Mouse (Mus musculus): ENCODE measurements around the gene Ebna1bp2. TPM values are rescaled to one million over a fixed set of nuclear protein-coding genes. Genes with fewer than 3 reads are reported as not detected.

The Ebna1bp2 gene
- polyA plus RNA-seq, 1 experiment from 2014 or later = 88.3 TPM

DNA sequence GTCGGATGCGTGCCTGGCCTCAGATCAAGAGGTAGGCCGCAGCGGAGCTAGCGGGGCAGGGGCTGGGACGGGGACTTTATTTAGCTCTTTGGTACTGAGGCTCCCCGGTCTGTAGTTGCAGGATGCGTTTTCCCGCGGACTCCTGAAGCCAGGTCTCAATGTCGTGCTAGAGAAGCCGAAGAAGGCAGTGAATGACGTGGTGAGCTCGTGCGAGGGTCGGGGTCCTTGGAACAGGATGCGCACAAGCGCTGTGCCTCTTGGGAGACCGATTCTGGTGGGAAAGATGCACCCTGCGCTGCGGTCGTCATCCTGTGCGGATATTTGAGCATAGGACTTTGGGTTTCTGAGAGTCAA lies 345 bp downstream of the Ebna1bp2 start:
- Histone ChIP-seq H3K4me3 (peak overlapping the region; percentile 62), H3K4me2 (peak overlapping the region; percentile 94), H3K27ac (no peak overlapping the region), H3K4me1 (peaks cover 12% of the 10 kb centered on the region), H3K27me3 (replicated peaks) (no peaks in the 10 kb centered on the region), H3K9ac (peak overlapping the region; percentile 64), H3K36me3 (replicated peaks) (peaks cover 22% of the 10 kb centered on the region), H3K9me3 (no peaks in the 10 kb centered on the region)
- under 1% methylated on average over 23 of the region's 23 CpGs for WGBS
- ATAC-seq (replicated peaks) = no peak; the same call in 1 of the 2 replicates

DNA sequence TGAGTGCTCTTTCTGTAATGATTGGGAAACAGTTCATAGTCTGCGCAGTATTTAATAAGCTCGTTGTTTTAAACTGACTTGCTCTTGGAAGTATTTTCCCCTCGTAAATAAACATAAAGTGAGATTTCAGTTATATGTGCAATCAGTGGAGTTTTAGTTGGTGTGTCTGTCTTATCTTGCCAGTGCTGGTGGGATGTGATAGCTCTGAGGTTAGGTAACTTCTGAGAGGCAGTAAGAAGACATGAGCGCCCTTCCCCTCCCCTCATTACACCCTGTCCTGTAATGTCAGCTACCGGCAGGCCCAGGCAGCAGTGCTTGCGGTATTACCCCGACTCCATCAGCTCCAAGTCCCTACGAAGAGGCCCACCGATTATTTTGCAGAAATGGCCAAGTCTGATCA lies 1.2 kb downstream of the Ebna1bp2 start:
- no peaks in the 10 kb centered on the region for H3K27me3 ChIP-seq (replicated peaks)
- no peaks in the 10 kb centered on the region for H3K9me3 ChIP-seq
- H3K36me3 ChIP-seq (replicated peaks) = peaks cover 27% of the 10 kb centered on the region
- no peak for ATAC-seq (replicated peaks)
- no peak overlapping the region for H3K9ac ChIP-seq
- H3K27ac ChIP-seq = no peak overlapping the region
- H3K4me3 ChIP-seq = peak overlapping the region; percentile 62
- peak overlapping the region; percentile 94 for H3K4me2 ChIP-seq
- H3K4me1 ChIP-seq = peaks cover 12% of the 10 kb centered on the region
- WGBS = 91% methylated on average over 9 of the region's 9 CpGs

DNA sequence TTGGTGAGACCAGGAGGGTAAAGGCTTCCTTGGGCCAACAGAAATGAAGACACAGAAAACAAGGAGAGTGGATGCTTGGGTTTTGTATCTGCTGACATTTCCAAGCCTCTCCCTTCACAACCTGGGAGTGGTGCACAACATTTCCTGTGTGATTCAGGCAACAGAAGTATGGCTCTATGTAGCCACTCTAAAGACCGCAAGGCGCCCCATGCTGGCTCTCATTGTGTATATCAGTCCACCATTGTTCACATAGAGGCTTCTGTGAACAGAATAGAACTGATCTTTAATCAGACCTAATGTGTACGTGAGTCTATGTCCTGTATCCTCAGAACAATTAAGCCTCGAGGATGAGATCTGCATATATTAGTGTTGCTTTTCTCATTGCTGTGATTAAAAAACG lies 9.7 kb downstream of the Ebna1bp2 start:
- Histone ChIP-seq H3K4me1 (no peaks in the 10 kb centered on the region), H3K27me3 (replicated peaks) (no peaks in the 10 kb centered on the region), H3K27ac (no peak overlapping the region), H3K9me3 (no peaks in the 10 kb centered on the region), H3K9ac (no peak overlapping the region), H3K4me2 (no peak overlapping the region), H3K4me3 (no peak overlapping the region), H3K36me3 (replicated peaks) (peaks cover 30% of the 10 kb centered on the region)
- WGBS = 83% methylated on average over 5 of the region's 5 CpGs
- no peak for ATAC-seq (replicated peaks)

DNA sequence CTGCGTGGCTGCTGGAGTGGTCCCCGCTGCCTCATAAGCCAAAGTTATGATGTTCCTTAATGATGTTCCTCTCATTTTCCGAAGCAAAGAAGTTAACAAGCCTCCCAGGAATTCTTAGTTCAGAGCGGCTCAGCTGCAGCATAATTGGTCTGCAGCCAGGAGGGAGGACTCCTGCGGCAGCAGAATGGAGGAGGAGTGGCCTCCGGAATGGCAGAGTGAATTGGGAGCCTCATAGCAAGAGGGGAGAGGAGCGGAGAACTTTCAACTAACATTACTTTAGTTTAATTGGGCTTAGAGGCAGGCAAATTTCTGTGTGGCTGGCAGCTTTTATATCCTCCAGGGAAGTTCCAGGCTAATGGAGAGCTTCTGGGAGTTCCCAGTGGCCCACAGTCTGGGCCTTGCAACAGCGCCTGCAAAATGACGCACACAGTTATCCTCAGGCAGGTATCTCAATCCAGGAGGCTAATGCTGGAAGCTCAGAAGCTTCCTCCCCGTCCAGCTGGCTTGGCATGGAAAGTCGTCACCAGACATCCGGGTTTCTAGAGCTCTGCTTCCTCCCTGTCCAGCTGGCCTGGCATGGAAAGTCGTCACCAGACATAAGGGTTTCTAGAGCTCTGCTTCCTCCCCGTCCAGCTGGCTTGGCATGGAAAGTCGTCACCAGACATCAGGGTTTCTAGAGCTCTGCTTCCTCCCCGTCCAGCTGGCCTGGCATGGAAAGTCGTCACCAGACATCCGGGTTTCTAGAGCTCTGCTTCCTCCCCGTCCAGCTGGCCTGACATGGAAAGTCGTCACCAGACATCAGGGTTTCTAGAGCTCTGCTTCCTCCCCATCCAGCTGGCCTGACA lies 22.0 kb downstream of the Ebna1bp2 start:
- ATAC-seq (replicated peaks) = no peak
- no peak overlapping the region for H3K4me2 ChIP-seq
- WGBS = 44% methylated on average over 20 of the region's 20 CpGs

DNA sequence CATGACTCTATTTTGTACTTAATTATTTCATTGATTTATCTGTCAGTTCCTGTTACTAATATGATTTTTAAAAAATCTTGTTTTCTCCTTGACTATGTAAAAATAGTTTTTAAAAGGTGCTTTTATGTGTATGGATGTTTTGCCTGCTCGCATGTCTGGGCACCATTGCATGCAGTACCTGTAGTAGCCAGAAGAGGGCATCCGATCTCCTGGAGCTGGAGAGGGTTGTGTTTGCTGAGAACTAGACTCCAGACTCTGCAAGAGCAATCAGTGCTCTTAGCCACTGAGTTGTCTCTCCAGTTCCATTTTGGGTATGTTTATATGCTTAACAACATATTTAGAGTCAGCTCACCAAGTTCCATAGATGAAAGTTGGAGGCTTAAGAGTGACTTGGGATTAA lies 24.6 kb downstream of the Ebna1bp2 start:
- Histone ChIP-seq H3K27ac (no peak overlapping the region), H3K9me3 (no peaks in the 10 kb centered on the region), H3K27me3 (replicated peaks) (no peaks in the 10 kb centered on the region), H3K9ac (no peak overlapping the region), H3K4me1 (no peaks in the 10 kb centered on the region), H3K36me3 (replicated peaks) (no peaks in the 10 kb centered on the region), H3K4me2 (no peak overlapping the region), H3K4me3 (no peak overlapping the region)
- WGBS = 7% methylated on average over 2 of the region's 2 CpGs
- ATAC-seq (replicated peaks) = no peak

More for the DNA sequence above, 22.0 kb downstream of the Ebna1bp2 start:
- Histone ChIP-seq H3K9ac (no peak overlapping the region), H3K4me3 (no peak overlapping the region), H3K27ac (no peak overlapping the region), H3K9me3 (no peaks in the 10 kb centered on the region), H3K27me3 (replicated peaks) (no peaks in the 10 kb centered on the region), H3K36me3 (replicated peaks) (no peaks in the 10 kb centered on the region), H3K4me1 (no peaks in the 10 kb centered on the region)

DNA sequence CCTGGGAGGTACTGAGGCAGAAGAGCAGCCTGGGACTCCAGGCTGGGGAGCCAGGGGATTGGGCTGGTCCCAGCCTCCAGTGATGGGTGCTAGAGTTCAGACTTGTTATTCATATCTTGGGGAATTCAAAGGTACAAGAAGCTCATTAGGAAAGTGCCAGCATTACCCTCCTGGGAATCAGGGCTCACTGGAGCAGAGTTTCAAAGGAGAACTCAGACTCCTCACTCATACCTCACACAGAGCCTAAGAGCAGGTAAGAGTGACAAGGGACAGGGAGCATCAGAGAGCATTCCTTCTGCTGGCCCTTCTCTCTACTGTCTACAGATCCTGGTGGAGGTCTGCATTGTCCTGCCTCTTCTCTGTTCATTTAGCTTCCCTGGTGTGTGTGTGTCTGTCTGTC lies 38.1 kb downstream of the Ebna1bp2 start, which contains the start of gene Olfr62:
Gene Olfr62 (plus strand): TSS at position 301 of the 400 bp plus-strand sequence.
- H3K9ac ChIP-seq = no peak within 1 kb of the TSS
- H3K4me3 ChIP-seq = no peak within 1 kb of the TSS
- H3K36me3 ChIP-seq (replicated peaks) = no peaks in the 10 kb centered on the region
- H3K4me1 ChIP-seq = no peaks in the 10 kb centered on the region
- no peak within 1 kb of the TSS for H3K27ac ChIP-seq
- H3K9me3 ChIP-seq = no peaks in the 10 kb centered on the region
- no peak for ATAC-seq (replicated peaks)
- no peak within 1 kb of the TSS for H3K4me2 ChIP-seq
- H3K27me3 ChIP-seq (replicated peaks) = no peaks in the 10 kb centered on the region

Other genes with a start within 250 kb of the Ebna1bp2 start
- gene Szt2, start 211.5 kb upstream of the Ebna1bp2 start, polyA plus RNA-seq (2015; fragmentation: Nextera tagmentation; extraction: Ambion mirVana) = 11.1 and 11.5 TPM in 2 replicates
- 96.5 and 96.7 TPM in 2 replicates for gene Med8, start 211.5 kb upstream of the Ebna1bp2 start, polyA plus RNA-seq (2015; fragmentation: Nextera tagmentation; extraction: Ambion mirVana)
- 30.7 and 31.4 TPM in 2 replicates for gene Elovl1, start 192.7 kb upstream of the Ebna1bp2 start, polyA plus RNA-seq (2015; fragmentation: Nextera tagmentation; extraction: Ambion mirVana)
- 35.5 and 48.3 TPM in 2 replicates for gene Cdc20, start 183.4 kb upstream of the Ebna1bp2 start, polyA plus RNA-seq (2015; fragmentation: Nextera tagmentation; extraction: Ambion mirVana)
- 0.13 and 0.14 TPM in 2 replicates for gene Mpl, start 163.3 kb upstream of the Ebna1bp2 start, polyA plus RNA-seq (2015; fragmentation: Nextera tagmentation; extraction: Ambion mirVana)
- gene Tie1, start 130.7 kb upstream of the Ebna1bp2 start, polyA plus RNA-seq (2015; fragmentation: Nextera tagmentation; extraction: Ambion mirVana) = 16.8 and 17.1 TPM in 2 replicates
- gene 2610528J11Rik, start 93.8 kb upstream of the Ebna1bp2 start, polyA plus RNA-seq (2015; fragmentation: Nextera tagmentation; extraction: Ambion mirVana) = 0.18 TPM in 1 of 2 replicates, not detected in the other
- gene Tmem125, start 76.8 kb upstream of the Ebna1bp2 start, polyA plus RNA-seq (2015; fragmentation: Nextera tagmentation; extraction: Ambion mirVana) = 0.20 and 0.32 TPM in 2 replicates
- 2.1 and 2.3 TPM in 2 replicates for gene Cfap57, start within 50 bp of the Ebna1bp2 start, polyA plus RNA-seq (2015; fragmentation: Nextera tagmentation; extraction: Ambion mirVana)
- gene Olfr62, start 38.2 kb downstream of the Ebna1bp2 start, polyA plus RNA-seq (2015; fragmentation: Nextera tagmentation; extraction: Ambion mirVana) = not detected in 2 replicates
- not detected in 2 replicates for gene Olfr1342, start 72.0 kb downstream of the Ebna1bp2 start, polyA plus RNA-seq (2015; fragmentation: Nextera tagmentation; extraction: Ambion mirVana)
- not detected in 2 replicates for gene Olfr1341, start 82.7 kb downstream of the Ebna1bp2 start, polyA plus RNA-seq (2015; fragmentation: Nextera tagmentation; extraction: Ambion mirVana)
- gene Olfr1340, start 99.3 kb downstream of the Ebna1bp2 start, polyA plus RNA-seq (2015; fragmentation: Nextera tagmentation; extraction: Ambion mirVana) = not detected in 2 replicates
- not detected in 2 replicates for gene Olfr1339, start 111.4 kb downstream of the Ebna1bp2 start, polyA plus RNA-seq (2015; fragmentation: Nextera tagmentation; extraction: Ambion mirVana)
- not detected in 2 replicates for gene Olfr1338, start 137.9 kb downstream of the Ebna1bp2 start, polyA plus RNA-seq (2015; fragmentation: Nextera tagmentation; extraction: Ambion mirVana)
- gene Olfr1337, start 161.8 kb downstream of the Ebna1bp2 start, polyA plus RNA-seq (2015; fragmentation: Nextera tagmentation; extraction: Ambion mirVana) = not detected in 2 replicates
- gene Olfr1335, start 189.1 kb downstream of the Ebna1bp2 start, polyA plus RNA-seq (2015; fragmentation: Nextera tagmentation; extraction: Ambion mirVana) = not detected in 2 replicates
- not detected in 2 replicates for gene Olfr1333, start 215.5 kb downstream of the Ebna1bp2 start, polyA plus RNA-seq (2015; fragmentation: Nextera tagmentation; extraction: Ambion mirVana)
- not detected in 2 replicates for gene Olfr1331, start 243.8 kb downstream of the Ebna1bp2 start, polyA plus RNA-seq (2015; fragmentation: Nextera tagmentation; extraction: Ambion mirVana)